In the genomic region with DNA sequence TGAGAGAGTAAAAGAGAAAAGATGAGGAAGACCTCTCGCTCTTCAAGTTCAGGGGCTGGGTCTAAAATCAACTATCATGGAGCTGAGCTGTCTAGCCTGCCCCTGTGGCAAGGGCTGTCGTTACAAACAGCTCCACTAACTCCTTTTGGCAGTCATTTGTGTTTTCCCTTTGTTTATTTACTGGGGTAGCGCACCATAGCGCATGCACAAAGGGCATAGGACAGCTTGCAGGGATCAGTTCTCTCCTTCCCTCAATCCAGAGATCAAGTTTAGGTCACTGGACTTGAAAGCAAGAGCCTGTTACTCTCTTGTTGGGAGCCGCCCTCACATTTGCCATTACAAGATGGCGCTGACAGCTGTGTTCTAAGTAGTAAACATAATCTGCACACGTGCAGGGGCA, we compare ENCODE assay signal across 10 mouse cellular contexts.
"Had no signal": no experiment of that assay in that cellular context is flagged by ENCODE, and none has a peak within 500 bp of the region (broad histone marks: within the 10 kb centered on the region; RNA-seq: fewer than 3 reads in every experiment).

No protein-coding gene starts in this region.

- H3K4me3 ChIP-seq: hindbrain, embryonic 13.5 days; layer of hippocampus, adult 2 months; limb, embryonic 13.5 days; liver, embryonic 12.5 days; midbrain, embryonic 13.5 days had no signal

- H3K9me3 ChIP-seq: hindbrain, embryonic 13.5 days; limb, embryonic 13.5 days; liver, embryonic 12.5 days; midbrain, embryonic 13.5 days had no signal

- H3K36me3 ChIP-seq: hindbrain, embryonic 13.5 days; limb, embryonic 13.5 days; liver, embryonic 12.5 days; midbrain, embryonic 13.5 days had no signal

- ATAC-seq: intestine, postnatal 0 days; liver, embryonic 12.5 days; midbrain, embryonic 13.5 days had no signal

- H3K27me3 ChIP-seq: limb, embryonic 13.5 days; liver, embryonic 12.5 days; midbrain, embryonic 13.5 days had no signal

- H3K9ac ChIP-seq: hindbrain, embryonic 13.5 days; limb, embryonic 13.5 days; liver, embryonic 12.5 days; midbrain, embryonic 13.5 days had no signal

- H3K4me1 ChIP-seq: hindbrain, embryonic 13.5 days; limb, embryonic 13.5 days; liver, embryonic 12.5 days; midbrain, embryonic 13.5 days had no signal

- H3K4me2 ChIP-seq: hindbrain, embryonic 13.5 days; limb, embryonic 13.5 days; liver, embryonic 12.5 days; midbrain, embryonic 13.5 days had no signal

- H3K27ac ChIP-seq: hindbrain, embryonic 13.5 days; layer of hippocampus, adult 2 months; limb, embryonic 13.5 days; liver, embryonic 12.5 days; midbrain, embryonic 13.5 days had no signal

- DNase-seq: kidney, postnatal 10 days; left cerebral cortex, postnatal 4 days; thymus, adult 18-20 months; thymus, postnatal 25 days had no signal
